Mouse (Mus musculus) B cell, adult 2 months (primary cell): ENCODE data around the gene Grin2b.
"Not testable (repeated sequence)": the region's sequence is repeated elsewhere in the genome, so short reads cannot be mapped to it uniquely, and the experiment has no call there.

ENCODE experiments used
- DNase-seq, 2 experiments: peaks; one replicate each; pipeline ENCODE4 v3.0.0; 2022

Gene Grin2b

DNA sequence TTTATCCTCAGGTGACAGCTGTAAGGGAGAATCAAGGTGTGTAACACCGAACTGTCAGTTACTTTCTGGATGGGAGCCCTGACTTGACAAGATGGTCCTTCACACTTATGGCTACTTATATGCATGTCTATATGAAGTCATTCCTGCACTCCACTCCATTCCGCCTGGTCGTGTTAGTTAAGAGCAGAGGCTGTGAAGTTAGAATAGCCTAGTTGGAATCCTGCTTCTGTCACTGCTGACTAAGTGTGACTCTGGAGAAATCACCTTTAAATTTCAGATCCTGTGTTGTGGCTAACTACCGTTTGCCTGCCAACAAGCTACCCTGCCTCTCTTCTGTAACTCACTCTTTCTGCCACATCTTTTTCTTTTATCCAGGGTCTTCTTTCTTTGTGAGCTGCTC lies 381.9 kb downstream of the Grin2b start:
- no peak for DNase-seq

- DNase-seq, result no peak
Measured at GRCm38 (mm10) chr6:135789603-135790170, 383.6 kb downstream of the Grin2b start.

GRCm38 (mm10) chr6:135774670-135775069 lies 398.6 kb downstream of the Grin2b start:
- no peak for DNase-seq

DNA sequence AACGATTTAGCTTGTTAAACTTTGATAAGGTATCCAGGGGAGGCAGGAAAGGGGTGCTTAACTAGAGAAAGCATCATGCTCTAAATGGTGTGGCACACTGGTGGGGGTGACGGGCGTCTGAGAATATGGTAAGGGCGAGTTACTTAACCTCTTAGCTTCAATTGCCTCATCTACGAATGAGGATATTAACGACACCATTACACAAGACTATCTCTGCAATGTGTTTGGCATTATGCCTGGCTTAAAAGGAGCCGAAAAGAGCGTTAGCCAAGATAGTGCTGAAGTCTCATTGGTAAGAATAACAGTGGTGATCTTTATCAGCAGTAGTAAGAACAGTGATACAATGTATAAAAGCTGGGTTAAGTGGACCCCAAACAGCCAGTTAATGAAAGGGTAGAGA lies 405.7 kb downstream of the Grin2b start:
- no peak for DNase-seq

- DNase-seq, result no peak
Measured at GRCm38 (mm10) chr6:135758735-135759134, 414.6 kb downstream of the Grin2b start.

DNA sequence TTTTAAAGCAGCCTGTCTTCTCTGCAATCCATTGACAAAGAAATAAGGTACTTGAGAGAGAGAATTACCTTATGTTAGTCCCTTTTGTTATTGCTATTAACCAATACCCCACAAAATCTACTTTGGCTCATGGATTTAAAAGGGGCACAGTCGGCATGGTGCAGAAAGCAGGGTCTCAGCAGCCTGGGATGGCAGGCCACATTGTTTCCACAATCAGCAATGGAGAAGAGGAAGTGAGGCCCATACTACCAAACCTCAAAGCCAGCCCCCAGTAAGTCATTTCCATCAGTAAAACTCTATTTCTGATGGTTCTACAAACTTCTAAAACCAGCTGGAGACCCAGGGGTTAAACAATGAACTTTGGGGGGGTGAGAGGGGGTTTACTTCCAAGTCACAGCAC lies 417.2 kb downstream of the Grin2b start:
- no peak for DNase-seq

DNA sequence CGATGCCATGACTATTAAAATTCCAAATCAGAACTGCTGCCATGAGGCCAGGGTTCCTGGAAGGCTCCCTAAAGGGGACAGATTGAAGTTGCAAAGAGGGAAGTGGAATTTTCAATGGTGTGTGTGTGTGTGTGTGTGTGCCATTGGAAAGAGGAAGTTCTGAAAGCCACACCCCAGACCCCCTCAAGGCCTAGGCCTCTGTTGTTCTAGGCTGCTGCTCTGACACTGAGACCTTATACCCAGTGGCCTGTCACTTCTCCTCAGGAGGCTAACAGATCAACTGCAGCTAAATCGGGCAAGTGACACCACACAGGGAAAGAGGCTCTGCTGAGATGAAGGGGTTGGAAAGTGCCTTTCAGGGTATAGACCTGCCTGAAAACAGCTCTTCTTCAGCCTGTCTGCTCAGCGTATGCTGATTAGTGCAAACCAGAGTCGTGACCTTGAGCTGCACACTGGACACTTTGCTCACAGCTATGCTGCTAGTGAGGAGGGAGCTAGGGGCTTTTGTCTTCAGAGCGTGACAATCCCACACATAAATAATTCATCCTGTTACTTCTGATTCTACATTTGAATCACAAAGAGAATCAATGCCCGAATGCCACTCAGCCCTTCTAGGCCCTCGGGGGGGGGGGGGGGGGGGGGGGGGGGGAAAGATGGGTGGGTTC lies 424.8 kb downstream of the Grin2b start:
- no peak for DNase-seq

DNA sequence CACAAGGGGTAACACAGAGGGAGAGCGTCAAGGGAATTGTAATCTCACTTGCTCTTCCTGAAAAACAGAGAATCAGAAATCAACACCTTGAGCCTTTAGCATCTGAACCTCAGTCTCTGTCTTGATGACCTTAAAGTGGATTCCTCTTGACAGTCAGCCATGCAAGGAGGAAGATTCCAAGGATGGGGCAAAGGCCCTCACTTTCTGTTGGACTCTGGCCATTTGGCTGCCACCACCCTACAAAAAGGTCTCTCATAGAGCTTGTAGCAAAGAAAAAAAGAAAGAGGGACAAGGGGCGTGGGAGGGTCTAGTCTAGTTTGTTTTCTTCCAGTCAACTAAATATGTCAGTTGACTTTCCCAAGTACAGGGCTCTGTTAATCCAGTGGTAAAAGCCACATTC lies 427.7 kb downstream of the Grin2b start:
- DNase-seq, result no peak

- DNase-seq, result no peak
Measured at GRCm38 (mm10) chr6:135734227-135734732, 439.0 kb downstream of the Grin2b start.

DNA sequence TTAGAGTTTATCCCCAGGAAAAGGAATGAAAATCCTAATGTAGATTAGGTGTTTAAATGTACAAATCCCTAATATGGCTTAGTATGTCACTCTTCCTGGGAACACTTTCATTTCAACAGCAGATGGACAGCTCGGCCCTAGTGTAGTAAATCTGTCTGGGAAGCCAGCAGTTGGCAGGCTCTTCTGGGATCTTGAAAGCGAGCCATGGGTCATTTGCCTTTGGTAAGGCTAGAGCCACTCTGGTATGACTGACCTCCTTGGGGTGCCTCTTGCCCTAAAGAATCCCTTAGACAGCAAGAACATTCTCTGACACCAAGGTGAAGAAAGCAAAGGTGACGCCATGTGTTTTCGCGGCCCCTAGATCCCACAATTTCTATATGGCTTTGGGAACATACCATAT lies 446.2 kb downstream of the Grin2b start:
- no peak for DNase-seq

- no peak for DNase-seq
Measured at GRCm38 (mm10) chr6:135721706-135722105, 451.6 kb downstream of the Grin2b start.

DNA sequence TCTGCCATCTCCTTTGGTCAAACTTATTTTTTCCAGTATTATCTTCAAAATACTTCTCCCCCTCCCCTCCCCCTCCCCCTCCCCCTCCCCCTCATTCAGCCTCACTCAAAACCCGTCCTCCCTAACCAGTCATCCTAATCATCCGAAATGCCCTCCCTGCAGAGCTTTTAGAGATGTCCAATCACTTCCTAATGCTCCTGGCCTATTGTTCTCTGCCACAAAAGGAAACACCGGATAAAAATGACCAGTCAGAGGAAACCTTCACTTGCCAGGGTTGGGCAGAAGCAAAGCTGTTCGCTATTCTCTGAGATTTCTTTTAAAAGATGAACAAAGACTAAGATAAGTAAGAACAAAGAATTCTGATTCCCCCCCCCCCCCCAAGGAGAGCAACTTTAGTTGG lies 458.4 kb downstream of the Grin2b start:
- DNase-seq, result no peak

- DNase-seq, result no peak
Measured at GRCm38 (mm10) chr6:135714236-135714635, 459.1 kb downstream of the Grin2b start.

DNA sequence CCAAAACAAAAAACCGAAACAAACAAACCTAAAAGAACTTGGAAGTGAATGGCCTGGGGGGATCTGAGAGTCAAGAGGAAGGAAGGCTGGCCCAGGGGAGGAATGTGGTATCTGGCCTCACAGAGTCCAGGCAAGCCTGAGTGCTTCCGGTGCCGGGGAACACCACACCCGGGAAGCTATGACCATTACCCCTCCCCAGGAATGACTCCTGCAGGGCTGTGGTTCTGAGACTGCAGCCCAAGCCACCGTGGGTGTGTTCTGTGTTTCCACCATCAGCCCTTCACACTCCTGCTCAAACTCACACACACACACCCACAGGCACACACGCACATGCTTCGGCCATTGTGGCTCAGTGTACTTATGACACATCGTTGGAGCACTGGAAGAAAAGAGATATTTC lies 459.6 kb downstream of the Grin2b start:
- DNase-seq, result no peak

DNA sequence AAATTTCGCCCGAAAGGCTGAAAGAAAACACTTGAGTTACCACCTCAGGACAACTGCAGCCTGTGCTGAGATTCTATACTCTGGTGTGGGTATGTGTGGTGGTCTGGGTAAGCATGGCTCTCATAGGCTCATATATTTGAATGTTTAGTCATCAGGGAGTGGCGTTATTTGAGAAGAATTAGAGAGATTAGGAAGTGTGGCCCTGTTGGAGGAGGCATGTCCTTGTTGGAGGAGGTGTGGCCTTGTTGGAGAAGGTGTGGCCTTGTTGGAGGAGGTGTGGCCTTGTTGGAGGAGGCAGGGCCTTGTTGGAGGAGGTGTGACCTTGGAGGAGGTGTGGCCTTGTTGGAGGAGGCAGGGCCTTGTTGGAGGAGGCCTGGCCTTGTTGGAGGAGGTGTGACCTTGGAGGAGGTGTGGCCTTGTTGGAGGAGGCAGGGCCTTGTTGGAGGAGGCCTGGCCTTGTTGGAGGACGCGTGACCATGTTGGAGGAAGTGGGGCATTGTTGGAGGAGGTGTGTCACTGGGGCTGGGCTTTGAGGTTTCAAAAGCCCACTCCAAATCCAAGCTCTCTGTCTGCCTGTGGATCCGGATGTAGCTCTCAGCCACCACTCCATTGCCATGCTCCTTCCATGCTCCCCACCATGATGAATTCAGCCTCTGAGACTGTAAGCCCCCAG lies 466.3 kb downstream of the Grin2b start:
- DNase-seq, result not testable (repeated sequence)

- no peak for DNase-seq
Measured at GRCm38 (mm10) chr6:135703655-135704054, 469.7 kb downstream of the Grin2b start.

- no peak for DNase-seq
Measured at GRCm38 (mm10) chr6:135701361-135701760, 471.9 kb downstream of the Grin2b start.

- DNase-seq, result no peak
Measured at GRCm38 (mm10) chr6:135700717-135701345, 472.5 kb downstream of the Grin2b start.

DNA sequence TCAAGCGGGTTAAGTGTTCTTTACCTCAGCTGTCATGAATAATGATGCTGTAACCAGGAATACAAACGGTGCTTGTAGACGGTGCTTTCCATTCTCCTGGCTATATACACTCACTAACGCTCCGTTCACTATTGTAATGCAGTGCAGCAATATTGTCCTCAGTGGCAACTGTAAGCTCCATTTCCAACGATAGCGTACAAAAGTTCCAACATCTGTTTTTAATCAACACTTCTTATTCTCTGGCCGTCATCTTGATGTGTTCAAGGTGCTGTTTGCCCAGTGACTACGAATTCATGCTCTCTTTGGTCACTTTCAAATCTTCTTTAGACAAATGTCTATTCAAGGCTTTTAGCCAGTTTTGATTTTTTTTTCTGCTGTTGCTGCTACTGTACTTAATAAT lies 480.8 kb downstream of the Grin2b start:
- no peak for DNase-seq

GRCm38 (mm10) chr6:135691561-135691960 lies 481.8 kb downstream of the Grin2b start:
- DNase-seq, result no peak

DNA sequence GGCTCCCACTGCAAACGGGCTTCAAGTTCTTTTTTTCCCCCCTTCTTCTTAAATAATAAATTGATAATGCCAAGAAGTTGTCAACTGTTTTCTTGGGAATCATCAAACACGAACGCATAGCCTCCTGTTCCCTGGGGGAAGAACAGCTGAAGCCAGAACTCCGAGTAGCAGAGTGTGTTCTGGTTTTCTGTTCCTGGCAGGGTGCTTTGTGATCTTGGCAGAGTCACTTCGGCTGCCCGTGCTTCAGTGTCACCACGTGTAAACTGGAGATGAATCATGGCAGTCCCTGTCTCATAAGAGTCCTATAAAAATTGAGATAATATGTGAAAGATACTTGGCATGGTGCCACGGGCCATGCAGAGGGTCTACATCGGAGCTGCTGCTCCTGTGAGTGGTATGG lies 485.4 kb downstream of the Grin2b start:
- no peak for DNase-seq

DNA sequence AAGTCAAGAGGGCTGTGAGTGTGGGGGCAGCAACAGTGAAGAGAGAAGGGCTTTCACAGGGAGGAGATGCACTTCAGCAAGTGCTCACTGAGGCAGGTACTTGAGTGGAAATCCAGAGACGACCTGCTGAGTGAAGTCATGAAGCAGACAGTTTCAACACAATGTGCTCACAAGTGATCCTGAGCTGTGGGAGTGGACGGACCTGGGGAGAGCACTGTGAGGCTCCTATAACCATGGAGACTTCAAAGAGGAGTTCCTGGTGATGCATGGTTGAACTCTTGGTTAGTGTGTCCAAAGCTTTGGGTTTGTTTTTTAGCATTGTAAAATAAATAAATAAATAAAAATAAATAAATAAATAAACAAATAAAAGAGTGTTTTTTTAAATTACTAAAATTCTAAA lies 489.1 kb downstream of the Grin2b start:
- DNase-seq, result no peak

DNA sequence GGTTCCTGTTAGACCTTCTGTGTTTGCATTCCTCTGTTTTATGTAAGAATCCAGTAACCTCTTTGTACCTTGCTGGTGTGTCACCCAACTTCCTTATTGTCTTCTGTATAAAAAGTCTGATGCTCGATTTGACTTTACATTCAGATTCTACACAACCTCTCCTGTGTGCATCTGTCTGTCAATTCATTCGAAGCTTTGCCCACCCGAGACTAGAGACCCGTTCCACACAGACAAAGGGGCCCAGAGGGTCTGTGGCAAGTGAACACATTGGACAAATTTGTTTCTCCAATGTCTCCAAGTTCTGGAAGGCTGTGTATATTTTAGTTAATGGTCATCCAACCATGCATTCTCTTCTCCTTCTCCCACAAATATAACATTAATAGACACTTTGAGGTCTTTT lies 491.9 kb downstream of the Grin2b start:
- not testable (repeated sequence) for DNase-seq
